Mouse (Mus musculus) hindbrain, embryonic 14.5 days (tissue): ENCODE measurements around the gene Bmpr1b. TPM values are rescaled to one million over a fixed set of nuclear protein-coding genes. Genes with fewer than 3 reads are reported as not detected.
"Not testable (repeated sequence)": the region's sequence is repeated elsewhere in the genome, so short reads cannot be mapped to it uniquely, and the experiment has no call there.

ENCODE experiments used
- ATAC-seq: fragments of 200-750 bp; cut with Nextera tagmentation; 2 replicates; pipeline ENCODE4 v1.8.0; 2017; ENCODE audit warnings: moderate number of reproducible peaks, mild to moderate bottlenecking, moderate TSS enrichment, moderate library complexity; ENCODE audit not compliant: low FRiP score
- DNase-seq: peaks from one replicate; pipeline ENCODE4 v3.0.0-alpha.2; 2015; ENCODE audit warnings: low spot score
- H3K27ac ChIP-seq: fragments of 300-500 bp; sonication (generic); 2 replicates; pipeline ENCODE4 v1.5.1; 2014; ENCODE audit warnings: mild to moderate bottlenecking, moderate library complexity
- H3K27me3 ChIP-seq: fragments of 300-500 bp; sonication (generic); 2 replicates; pipeline ENCODE4 v1.6.1; 2014; ENCODE audit warnings: mild to moderate bottlenecking, low read length, mixed read lengths; ENCODE audit not compliant: control insufficient read depth, insufficient read depth
- H3K36me3 ChIP-seq: fragments of 300-500 bp; sonication (generic); replicated peaks from 2 replicates; pipeline ENCODE4 v1.6.1; 2014; ENCODE audit not compliant: control insufficient read depth, insufficient read depth
- H3K4me1 ChIP-seq: fragments of 300-500 bp; sonication (generic); replicated peaks from 2 replicates; pipeline ENCODE4 v1.6.1; 2014; ENCODE audit warnings: antibody characterized with exemption, low read length, mixed read lengths; ENCODE audit not compliant: control insufficient read depth, insufficient read depth
- H3K4me2 ChIP-seq: fragments of 300-500 bp; sonication (generic); replicated peaks from 2 replicates; pipeline ENCODE4 v1.6.1; 2014; ENCODE audit warnings: mild to moderate bottlenecking, moderate library complexity
- H3K4me3 ChIP-seq: fragments of 300-500 bp; sonication (generic); replicated peaks from 2 replicates; pipeline ENCODE4 v1.5.1; 2014; ENCODE audit warnings: mild to moderate bottlenecking, low read length
- H3K9ac ChIP-seq: fragments of 300-500 bp; sonication (generic); 2 replicates; pipeline ENCODE4 v1.6.1; 2014
- H3K9me3 ChIP-seq: fragments of 300-500 bp; sonication (generic); 2 replicates; pipeline ENCODE4 v1.6.1; 2016; ENCODE audit warnings: low read length; ENCODE audit not compliant: control insufficient read depth
- WGBS: fragments of 180-500 bp; shearing (Covaris S2); extraction: QIAGEN DNeasy Blood & Tissue Kit; methylation state at CpG from one replicate; pipeline ENCODE4 v1.1.7; 2014; 5-methylcytosine and 5-hydroxymethylcytosine counted together
- polyA plus RNA-seq: library from polyadenylated mRNA; unstranded; fragments of >200 nt; fragmentation: Nextera tagmentation; extraction: Ambion mirVana; gene quantifications from 2 replicates; pipeline ENCODE4 v1.2.1, GENCODE M21; 2014

Gene Bmpr1b
- 4.1 and 5.2 TPM in 2 replicates for polyA plus RNA-seq

DNA sequence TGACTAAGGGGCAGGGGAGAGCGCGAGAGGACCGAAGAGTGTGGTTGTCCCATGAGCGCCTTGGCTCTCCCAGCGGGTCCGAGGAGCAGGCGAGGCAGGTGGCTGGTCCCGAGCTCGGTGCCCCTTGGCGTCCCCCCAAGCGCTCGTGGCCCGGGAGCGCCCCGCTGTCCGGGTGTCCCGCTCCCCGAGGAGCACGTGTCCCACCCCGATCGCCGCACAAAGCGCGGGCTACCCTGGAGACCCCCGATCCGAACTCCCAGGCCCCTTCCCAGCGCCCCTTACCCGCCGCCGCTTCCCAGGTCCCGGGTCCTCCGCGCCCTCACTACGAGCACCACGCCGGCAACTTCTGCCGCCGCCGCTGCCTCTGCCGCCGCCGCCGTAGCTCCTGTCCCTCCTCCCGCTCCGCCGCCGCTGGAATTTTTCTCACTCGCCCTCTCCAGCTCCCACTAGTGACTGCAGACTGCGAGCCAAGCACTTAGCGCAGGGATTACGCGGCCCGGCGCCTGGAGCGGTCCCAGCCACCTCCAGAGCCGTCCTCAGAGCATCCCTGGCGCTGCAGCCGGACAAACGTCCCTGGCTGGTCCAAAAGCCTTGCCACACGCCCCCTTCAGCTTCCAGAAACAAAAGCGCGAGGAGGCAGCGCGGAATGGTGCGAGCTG, at the start of gene Bmpr1b:
Bmpr1b (minus strand) TSS at position 563 of the 659 bp plus-strand sequence.
- no peaks in the 10 kb centered on the region for H3K9me3 ChIP-seq
- WGBS, result under 1% methylated on average over 61 of the region's 65 CpGs
- peak within 1 kb of the TSS; percentile 61 for H3K4me3 ChIP-seq
- peaks cover 13% of the 10 kb centered on the region for H3K27me3 ChIP-seq
- peaks cover 5% of the 10 kb centered on the region; the same call in 1 of the 2 replicates for H3K4me1 ChIP-seq
- no peak within 1 kb of the TSS for H3K27ac ChIP-seq
- no peaks in the 10 kb centered on the region for H3K36me3 ChIP-seq
- DNase-seq, result peak; percentile 75
- peak; percentile 91 for ATAC-seq
- H3K4me2 ChIP-seq, result peak within 1 kb of the TSS; percentile 92
- H3K9ac ChIP-seq, result peak within 1 kb of the TSS; percentile 60

DNA sequence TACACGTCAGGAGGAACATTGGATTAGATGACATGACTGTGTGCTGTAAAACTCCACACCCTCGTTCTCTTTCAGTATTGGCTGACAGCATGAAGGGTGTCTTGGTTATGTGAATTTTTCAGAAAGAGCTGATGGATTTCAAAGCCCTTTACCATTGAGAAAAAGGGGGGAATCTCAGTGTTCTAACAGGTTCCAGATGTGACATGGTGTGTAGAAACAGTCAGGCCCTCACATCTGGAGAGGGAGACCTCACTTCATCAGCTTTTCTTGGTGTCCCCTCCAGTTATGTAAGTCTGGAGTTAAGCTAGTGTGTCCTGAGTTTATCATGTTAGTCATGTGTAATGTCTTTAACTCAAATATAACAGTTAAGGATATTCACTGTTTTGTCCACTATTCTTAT, 43.6 kb upstream of the Bmpr1b start:
- Histone ChIP-seq H3K9me3 (no peaks in the 10 kb centered on the region), H3K27me3 (no peaks in the 10 kb centered on the region), H3K36me3 (no peaks in the 10 kb centered on the region), H3K27ac (no peak overlapping the region), H3K4me1 (no peaks in the 10 kb centered on the region), H3K4me3 (no peak overlapping the region), H3K9ac (no peak overlapping the region), H3K4me2 (no peak overlapping the region)
- ATAC-seq, result no peak
- no peak for DNase-seq
- 73% methylated on average over 2 of the region's 2 CpGs for WGBS

DNA sequence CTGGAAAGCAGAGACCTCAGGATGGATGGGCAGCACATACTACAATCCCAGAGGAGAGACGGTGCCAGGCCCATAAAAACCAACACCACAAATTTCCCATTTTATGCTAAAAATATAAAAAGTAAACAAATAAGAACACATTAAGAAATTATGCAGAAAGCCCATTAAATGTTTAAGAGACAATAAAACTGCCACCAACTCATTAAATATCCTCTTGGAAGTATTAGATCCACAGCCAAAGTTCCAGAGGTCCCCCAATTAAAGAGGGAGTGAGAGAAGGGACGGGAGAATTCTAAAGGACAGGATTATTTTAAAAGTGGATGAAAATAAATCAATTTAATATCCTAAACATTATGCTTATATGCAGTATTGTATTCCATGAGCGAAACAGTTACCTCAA, 43.0 kb upstream of the Bmpr1b start:
- H3K36me3 ChIP-seq, result no peaks in the 10 kb centered on the region

DNA sequence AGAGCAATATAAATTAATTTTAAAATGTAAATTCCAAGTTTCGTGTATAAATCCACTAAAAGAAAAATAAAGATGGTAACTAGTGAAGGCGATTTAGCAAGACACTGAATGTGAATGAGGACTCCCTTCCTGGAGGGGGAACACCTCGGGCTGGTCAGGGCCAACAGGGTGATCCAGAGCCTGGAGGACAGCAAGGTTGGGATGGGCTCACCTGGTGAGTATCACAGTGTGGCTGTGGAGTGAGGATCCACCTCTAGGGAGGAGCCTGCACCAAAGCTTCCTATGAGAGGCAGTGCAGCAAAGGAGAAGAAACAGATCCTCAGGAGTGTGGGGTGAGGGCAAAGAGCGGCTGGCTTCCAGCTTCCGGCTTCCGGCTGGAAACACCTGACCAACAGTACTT, 40.8 kb upstream of the Bmpr1b start:
- 75% methylated on average over 6 of the region's 6 CpGs for WGBS
- H3K4me3 ChIP-seq, result no peak overlapping the region
- no peaks in the 10 kb centered on the region for H3K9me3 ChIP-seq
- H3K27me3 ChIP-seq, result no peaks in the 10 kb centered on the region
- DNase-seq (no peak), ATAC-seq (no peak)
- H3K9ac ChIP-seq, result no peak overlapping the region
- H3K4me1 ChIP-seq, result no peaks in the 10 kb centered on the region
- no peaks in the 10 kb centered on the region for H3K36me3 ChIP-seq
- H3K4me2 ChIP-seq, result no peak overlapping the region
- no peak overlapping the region for H3K27ac ChIP-seq

More for the DNA sequence above, 43.0 kb upstream of the Bmpr1b start:
- Histone ChIP-seq H3K9me3 (no peaks in the 10 kb centered on the region), H3K9ac (no peak overlapping the region), H3K4me3 (no peak overlapping the region), H3K4me1 (no peaks in the 10 kb centered on the region), H3K27me3 (no peaks in the 10 kb centered on the region), H3K27ac (no peak overlapping the region), H3K4me2 (no peak overlapping the region)
- DNase-seq (no peak), ATAC-seq (no peak)
- WGBS, result 88% methylated on average over 3 of the region's 3 CpGs

DNA sequence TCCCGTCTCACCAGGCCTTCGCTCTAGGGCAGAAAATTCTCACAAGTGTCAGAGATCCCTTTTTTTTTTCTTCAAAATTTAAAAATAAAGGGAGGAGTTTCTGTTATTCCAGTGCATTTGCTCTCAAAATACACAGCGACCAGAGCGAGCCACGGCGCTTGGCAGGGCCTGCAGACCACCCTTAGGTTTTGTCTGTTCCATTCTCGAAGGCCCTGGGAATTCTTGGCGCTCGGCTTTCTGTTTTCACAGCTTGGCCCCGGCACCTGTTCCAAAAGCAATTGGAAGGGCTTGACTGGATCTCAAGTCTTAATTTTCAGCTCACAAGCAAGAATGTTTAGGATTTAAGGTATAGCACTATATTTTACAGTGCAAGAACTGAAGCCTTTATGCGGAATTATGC, 39.8 kb upstream of the Bmpr1b start:
- H3K36me3 ChIP-seq, result no peaks in the 10 kb centered on the region
- no peak overlapping the region for H3K27ac ChIP-seq
- H3K27me3 ChIP-seq, result no peaks in the 10 kb centered on the region
- no peak overlapping the region for H3K9ac ChIP-seq
- H3K4me2 ChIP-seq, result no peak overlapping the region
- WGBS, result 71% methylated on average over 11 of the region's 11 CpGs
- no peaks in the 10 kb centered on the region for H3K4me1 ChIP-seq
- H3K4me3 ChIP-seq, result no peak overlapping the region
- DNase-seq (no peak), ATAC-seq (no peak)
- H3K9me3 ChIP-seq, result no peaks in the 10 kb centered on the region

DNA sequence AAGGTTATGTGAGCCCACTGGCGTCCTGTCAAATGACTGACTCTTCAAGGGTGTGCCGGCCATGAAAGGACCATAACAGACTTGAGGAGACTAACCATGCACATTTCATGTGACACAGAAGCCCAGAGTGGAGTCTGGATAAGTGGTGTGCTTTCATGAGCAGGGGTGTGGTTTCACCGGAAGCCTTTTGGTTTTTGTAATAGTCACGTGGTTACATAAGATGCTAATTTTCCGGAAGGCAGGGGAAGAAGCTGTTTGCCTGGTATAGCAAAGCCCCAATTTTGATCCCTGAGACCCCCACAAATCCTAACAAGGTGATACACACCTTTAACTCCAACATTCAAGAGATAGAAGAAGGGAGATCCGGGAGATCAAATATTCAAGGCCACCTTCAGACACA, 38.3 kb upstream of the Bmpr1b start:
- Histone ChIP-seq H3K4me3 (no peak overlapping the region), H3K9ac (no peak overlapping the region), H3K9me3 (no peaks in the 10 kb centered on the region), H3K4me2 (no peak overlapping the region), H3K4me1 (no peaks in the 10 kb centered on the region), H3K27ac (no peak overlapping the region), H3K27me3 (no peaks in the 10 kb centered on the region), H3K36me3 (no peaks in the 10 kb centered on the region)
- ATAC-seq, result no peak
- DNase-seq, result no peak
- WGBS, result 86% methylated on average over 6 of the region's 6 CpGs

DNA sequence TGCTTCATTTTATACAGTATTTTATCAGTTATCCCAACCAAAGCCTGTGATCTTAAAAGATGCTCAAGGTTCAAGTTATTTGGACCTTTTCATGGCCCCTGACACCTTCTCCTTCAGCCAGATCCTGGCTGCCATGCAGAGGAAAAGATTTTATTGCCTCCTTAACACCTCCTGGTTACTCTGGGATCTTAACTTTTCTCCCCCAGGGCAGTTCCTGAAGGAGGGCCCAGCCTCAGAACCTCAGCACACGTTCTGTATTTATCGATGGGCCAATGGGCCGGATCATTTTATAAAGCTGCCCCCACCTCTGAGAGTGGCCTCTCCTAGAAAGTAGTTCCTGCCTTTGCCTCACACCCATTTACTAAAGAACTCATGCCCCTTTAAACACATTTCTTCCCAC, 37.1 kb upstream of the Bmpr1b start:
- 96% methylated on average over 3 of the region's 3 CpGs for WGBS
- Histone ChIP-seq H3K36me3 (no peaks in the 10 kb centered on the region), H3K27me3 (no peaks in the 10 kb centered on the region), H3K4me1 (no peaks in the 10 kb centered on the region), H3K9me3 (no peaks in the 10 kb centered on the region), H3K9ac (no peak overlapping the region), H3K27ac (no peak overlapping the region), H3K4me3 (no peak overlapping the region), H3K4me2 (no peak overlapping the region)
- DNase-seq (no peak), ATAC-seq (no peak)

DNA sequence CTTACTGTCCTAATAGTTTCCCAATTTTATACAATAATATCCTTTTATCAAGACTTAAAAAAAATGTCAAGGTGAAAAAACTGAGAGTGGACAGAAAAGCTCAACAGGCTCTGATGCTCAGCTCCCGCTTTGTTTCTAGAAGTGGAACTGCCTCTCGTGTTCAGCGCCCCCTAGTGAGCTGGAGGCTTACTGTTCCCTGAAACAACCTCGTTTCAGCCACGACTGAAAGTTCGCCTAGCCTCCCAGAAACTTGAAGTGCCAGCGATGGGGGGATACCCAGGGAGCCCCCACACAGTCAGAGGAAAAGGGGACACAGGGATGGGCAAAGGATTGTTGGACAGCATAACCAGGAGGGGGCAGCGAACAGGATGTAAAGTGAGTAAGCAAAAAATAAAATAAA, 26.9 kb upstream of the Bmpr1b start:
- no peak overlapping the region for H3K4me3 ChIP-seq
- ATAC-seq, result no peak
- no peak overlapping the region for H3K9ac ChIP-seq
- H3K4me1 ChIP-seq, result no peaks in the 10 kb centered on the region
- H3K27me3 ChIP-seq, result no peaks in the 10 kb centered on the region
- DNase-seq, result no peak
- 87% methylated on average over 8 of the region's 8 CpGs for WGBS
- H3K27ac ChIP-seq, result no peak overlapping the region
- H3K36me3 ChIP-seq, result no peaks in the 10 kb centered on the region
- no peaks in the 10 kb centered on the region for H3K9me3 ChIP-seq
- H3K4me2 ChIP-seq, result no peak overlapping the region

DNA sequence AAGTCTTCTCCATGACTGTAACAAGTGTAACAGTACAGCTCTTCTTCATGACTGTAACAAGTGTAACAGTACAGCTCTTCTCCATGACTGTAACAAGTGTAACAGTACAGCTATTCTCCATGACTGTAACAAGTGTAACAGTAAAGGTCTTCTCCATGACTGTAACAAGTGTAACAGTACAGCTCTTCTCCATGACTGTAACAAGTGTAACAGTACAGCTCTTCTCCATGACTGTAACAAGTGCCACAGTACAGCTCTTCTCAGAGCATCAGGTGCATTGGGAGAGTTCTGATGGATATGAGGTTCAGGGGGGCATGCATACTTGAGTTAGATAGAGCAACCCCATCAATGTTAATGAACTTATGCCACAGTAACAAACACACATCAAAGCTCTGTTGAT, 22.4 kb upstream of the Bmpr1b start:
- H3K27ac ChIP-seq, H3K4me2 ChIP-seq, H3K9me3 ChIP-seq, H3K4me1 ChIP-seq, H3K27me3 ChIP-seq, H3K36me3 ChIP-seq, DNase-seq, H3K9ac ChIP-seq, ATAC-seq, H3K4me3 ChIP-seq: not testable (repeated sequence)

DNA sequence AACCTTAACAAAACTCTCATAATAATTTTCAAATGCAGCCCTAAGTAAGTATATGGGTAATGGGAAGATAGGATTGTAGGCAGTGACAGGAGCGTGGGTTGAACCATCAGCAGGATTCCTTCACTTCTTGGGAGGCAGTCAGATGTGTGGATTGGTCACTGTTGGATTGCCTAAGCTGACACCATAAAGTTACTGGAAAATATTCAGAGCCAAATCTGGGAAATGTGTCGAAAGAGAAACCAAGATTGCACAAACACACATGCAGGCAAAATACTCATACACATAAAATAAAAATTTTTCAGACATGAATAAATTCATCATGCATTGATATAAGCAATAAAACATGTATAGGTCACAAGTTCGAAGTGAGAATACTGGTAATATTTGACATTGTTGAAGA, 17.3 kb upstream of the Bmpr1b start:
- H3K9ac ChIP-seq, result no peak overlapping the region
- H3K27ac ChIP-seq, result no peak overlapping the region
- H3K9me3 ChIP-seq, result no peaks in the 10 kb centered on the region
- H3K4me1 ChIP-seq, result no peaks in the 10 kb centered on the region
- DNase-seq, result no peak
- no peaks in the 10 kb centered on the region for H3K36me3 ChIP-seq
- no peak overlapping the region for H3K4me2 ChIP-seq
- no peak overlapping the region for H3K4me3 ChIP-seq
- 91% methylated on average over 3 of the region's 3 CpGs for WGBS
- no peak for ATAC-seq
- H3K27me3 ChIP-seq, result no peaks in the 10 kb centered on the region
